Mouse (Mus musculus): ENCODE data around the gene Gm4907.
"Not testable (repeated sequence)": the region's sequence is repeated elsewhere in the genome, so short reads cannot be mapped to it uniquely, and the experiment has no call there.

Gm4907 gene

GRCm38 (mm10) chrX:23882253-23882652, at the start of gene Gm4907:
Gene Gm4907, plus strand, starts transcription at chrX:23882553.
- DNase-seq (ENCODE audit: low read depth, low spot score): not testable (repeated sequence)

GRCm38 (mm10) chrX:23833784-23834183, 48.6 kb upstream of the Gm4907 start:
- not testable (repeated sequence) for DNase-seq (ENCODE audit: low read depth, low spot score)

- no peak for DNase-seq (ENCODE audit: low read depth, low spot score)
Measured at GRCm38 (mm10) chrX:23840921-23841320, 41.4 kb upstream of the Gm4907 start.

GRCm38 (mm10) chrX:23954161-23954560, 71.8 kb downstream of the Gm4907 start:
- DNase-seq (ENCODE audit: low read depth, low spot score): no peak
